Mouse (Mus musculus) adrenal gland, postnatal 4 days (tissue): Measurements from ENCODE around the gene Jade1. TPM values are rescaled to one million over a fixed set of nuclear protein-coding genes. Genes with fewer than 3 reads are reported as not detected.

Source experiments
- DNase-seq, 2 experiments: peaks; one replicate each; pipeline ENCODE4 v3.0.0; 2021 to 2022; ENCODE audit warnings: low spot score in 2 of 2, mixed read lengths in 2 of 2
- long read RNA-seq, 2 experiments: library from polyadenylated mRNA; stranded (forward); transcript quantifications; one replicate each; pipeline ENCODE4 v2.0.0; 2021
- total RNA-seq, 2 experiments: library from RNA; stranded (reverse); gene quantifications; 2 replicates each; pipeline ENCODE4 v1.2.3; 2021

Jade1 gene
- 10 to 100 TPM; 57.5 to 59.7 TPM for total RNA-seq
- long read RNA-seq, experiment 1, full-length matches to known transcripts: 2 of 10 reads
- long read RNA-seq, experiment 1, partial matches to known transcripts: 5 of 10 reads
- long read RNA-seq, experiment 1, other reads (novel, unspliced or antisense): 3 of 10 reads
- long read RNA-seq, experiment 2, full-length matches to known transcripts: 32 of 75 reads
- long read RNA-seq, experiment 2, partial matches to known transcripts: 19 of 75 reads
- long read RNA-seq, experiment 2, other reads (novel, unspliced or antisense): 24 of 75 reads

GRCm38 (mm10) chr3:41555491-41556381 is at the start of gene Jade1:
Gene Jade1 (plus strand): TSS chr3:41555731.
- DNase-seq: no peak

DNA sequence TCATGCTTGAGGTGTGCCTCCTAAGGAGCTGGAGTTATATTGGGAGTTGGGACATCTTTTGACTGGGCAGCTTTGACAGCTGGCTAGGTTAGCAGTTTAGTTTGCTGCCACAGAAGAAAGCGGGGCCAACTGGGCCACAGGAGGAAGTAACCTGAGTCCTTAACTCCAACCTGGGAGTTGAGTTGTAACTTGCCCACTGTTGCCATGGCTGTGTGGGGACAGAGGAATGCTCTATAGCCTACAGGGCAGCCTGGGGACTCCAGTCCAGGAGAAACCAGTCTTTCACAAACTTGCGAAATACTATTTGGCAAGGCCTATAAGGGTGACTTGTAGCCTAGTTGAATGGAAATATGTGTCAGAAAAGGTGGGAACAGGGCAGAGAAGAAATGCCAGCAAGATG is 46.1 kb upstream of the Jade1 start:
- DNase-seq: no peak

GRCm38 (mm10) chr3:41510191-41510590 is 45.3 kb upstream of the Jade1 start:
- DNase-seq: no peak

- no peak for DNase-seq
These were observed 44.8 kb upstream of the Jade1 start for GRCm38 (mm10) chr3:41510750-41511149.

DNA sequence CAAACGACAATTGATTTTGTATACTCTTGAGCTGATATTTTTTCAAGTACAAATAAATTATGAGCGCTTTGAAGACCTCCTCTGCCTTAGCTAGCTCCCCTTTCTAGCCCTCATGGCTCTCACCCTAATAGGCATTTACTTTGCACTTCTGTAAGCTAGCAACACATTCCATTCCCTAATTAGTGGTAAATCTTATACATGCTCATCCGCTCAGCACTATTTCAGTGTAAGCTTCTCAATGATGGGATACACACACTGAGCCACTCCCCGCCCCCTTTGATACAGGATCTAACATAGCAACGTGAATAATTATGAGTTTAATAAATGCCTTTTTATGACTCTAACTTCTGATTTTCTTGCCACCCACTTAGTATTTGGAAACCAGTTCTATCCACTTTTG is 41.5 kb upstream of the Jade1 start:
- no peak for DNase-seq

DNA sequence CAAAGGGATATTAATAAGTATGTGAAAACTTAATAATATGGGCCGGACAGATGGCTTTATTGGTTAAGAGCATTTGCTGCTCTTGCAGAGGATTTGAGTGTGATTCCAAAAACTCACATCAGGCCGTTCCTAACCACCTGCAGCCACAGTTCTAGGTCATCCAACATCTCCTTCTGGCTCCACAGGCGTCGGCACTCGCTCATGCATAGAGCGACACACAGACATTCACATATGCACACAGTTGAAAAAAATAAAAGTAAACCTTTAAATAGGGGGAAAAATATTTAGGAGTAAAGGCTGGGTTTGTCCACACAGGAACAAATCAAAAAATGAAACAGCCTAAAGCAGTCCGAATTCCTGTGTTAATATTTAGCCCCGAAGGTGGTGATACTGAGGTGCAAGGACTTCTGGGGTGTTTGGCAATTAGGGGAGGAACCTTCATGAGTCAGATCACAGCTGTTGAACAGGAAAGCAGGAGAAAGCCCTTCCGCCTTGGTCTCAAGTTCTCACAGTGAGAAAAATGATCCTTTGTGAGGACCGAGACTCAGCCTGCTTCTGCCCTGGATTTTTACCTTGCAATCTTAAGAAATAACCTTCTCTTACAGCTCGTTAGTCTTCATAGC is 40.7 kb upstream of the Jade1 start:
- DNase-seq: no peak

- no peak for DNase-seq
These were observed 38.5 kb upstream of the Jade1 start for GRCm38 (mm10) chr3:41516961-41517518.

DNA sequence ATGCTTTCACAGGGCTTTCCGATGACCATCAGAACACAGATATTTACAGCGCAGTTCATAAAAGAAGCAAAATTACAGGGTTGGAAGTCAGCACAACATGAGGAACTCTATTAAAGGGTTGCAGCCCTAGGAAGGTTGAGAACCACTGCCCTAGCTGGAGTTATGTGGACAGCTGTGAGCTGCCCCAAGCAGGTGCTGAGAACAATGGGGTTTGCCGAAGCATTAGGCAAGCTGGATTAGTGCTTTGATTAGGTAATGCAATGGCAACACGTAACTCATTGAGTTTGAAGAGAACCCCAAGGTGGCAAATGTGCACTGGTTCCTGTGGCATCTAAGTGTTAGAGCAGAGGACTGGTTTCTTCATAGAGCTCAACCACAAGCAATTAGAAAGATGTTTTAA is 34.6 kb upstream of the Jade1 start:
- DNase-seq: no peak

GRCm38 (mm10) chr3:41521733-41522132 is 33.8 kb upstream of the Jade1 start:
- no peak for DNase-seq

GRCm38 (mm10) chr3:41522226-41523005 is 33.1 kb upstream of the Jade1 start:
- no peak for DNase-seq

GRCm38 (mm10) chr3:41523006-41523375 is 32.5 kb upstream of the Jade1 start:
- no peak for DNase-seq

GRCm38 (mm10) chr3:41523460-41523859 is 32.1 kb upstream of the Jade1 start:
- DNase-seq: no peak

DNA sequence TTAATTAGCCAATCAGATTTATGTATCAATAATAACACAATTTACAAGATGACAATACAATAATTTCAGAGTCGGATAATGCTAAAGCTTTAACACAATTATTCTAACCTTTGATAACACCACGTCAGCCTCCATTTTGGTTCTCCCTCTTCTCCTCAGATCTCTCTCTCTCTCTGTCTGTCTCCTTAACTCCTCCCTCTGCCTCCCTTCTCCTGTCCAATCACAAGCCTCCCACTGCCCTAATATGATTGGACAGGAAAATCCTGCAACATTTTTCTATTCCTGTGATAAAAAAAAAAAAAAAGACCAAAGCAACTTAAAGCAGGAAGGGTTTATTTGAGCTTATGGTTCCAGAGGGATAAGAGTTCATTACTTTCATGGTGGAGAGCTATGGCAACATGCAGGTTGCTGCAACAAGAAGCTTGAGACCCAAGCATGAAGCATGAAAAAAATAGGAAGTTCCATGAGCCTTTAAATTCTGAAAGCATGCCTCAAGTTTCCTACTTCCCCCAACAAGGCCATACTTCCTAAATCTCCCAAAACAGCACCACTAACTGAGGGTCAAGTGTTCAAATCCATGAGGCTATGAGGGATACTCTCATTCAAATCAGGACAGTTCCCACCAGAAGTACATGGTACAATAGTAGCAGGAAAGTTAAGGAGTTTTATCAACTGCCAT is 27.1 kb upstream of the Jade1 start:
- DNase-seq: no peak

GRCm38 (mm10) chr3:41530156-41530555 is 25.4 kb upstream of the Jade1 start:
- no peak for DNase-seq

GRCm38 (mm10) chr3:41531541-41531940 is 24.0 kb upstream of the Jade1 start:
- no peak for DNase-seq

- no peak for DNase-seq
These were observed 23.4 kb upstream of the Jade1 start for GRCm38 (mm10) chr3:41532109-41532508.

DNA sequence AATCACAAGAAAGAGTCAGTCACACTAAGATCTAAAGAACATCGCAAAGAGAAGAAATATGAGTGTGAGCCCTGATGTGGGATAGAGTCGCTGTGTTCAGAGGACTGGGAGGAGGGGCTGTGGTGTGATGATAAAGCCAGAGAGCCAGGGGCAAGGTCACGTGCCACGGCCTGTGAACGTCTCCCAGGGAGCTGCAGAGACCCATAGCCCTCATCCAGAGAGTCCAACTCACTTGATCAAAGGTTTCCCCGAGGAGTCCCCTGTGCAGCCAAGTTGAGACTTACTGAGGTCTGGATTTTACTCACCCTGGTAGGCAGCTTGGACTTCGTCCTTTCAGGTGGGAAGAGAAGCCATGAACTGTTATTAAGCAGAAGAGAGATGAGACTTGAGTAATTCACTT is 21.9 kb upstream of the Jade1 start:
- DNase-seq: no peak

DNA sequence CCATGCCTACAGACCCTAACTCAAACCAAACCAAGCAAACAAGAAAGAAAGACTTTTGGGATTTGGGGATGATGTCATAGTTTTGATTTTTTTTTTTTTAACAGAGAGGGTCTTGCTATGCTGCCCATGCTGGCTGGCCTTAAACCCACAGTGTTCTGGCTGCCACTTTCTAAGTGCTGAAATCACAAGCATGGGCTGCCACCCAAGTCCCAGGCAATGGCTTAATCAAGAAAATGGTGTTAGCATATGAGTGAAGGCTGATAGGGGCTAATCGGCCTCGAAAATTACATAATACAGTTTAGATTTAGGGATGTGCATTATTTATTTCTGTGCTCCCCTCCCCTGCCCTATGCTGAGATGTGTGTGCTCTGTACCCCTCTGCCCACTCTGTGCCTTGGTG is 17.6 kb upstream of the Jade1 start:
- no peak for DNase-seq

DNA sequence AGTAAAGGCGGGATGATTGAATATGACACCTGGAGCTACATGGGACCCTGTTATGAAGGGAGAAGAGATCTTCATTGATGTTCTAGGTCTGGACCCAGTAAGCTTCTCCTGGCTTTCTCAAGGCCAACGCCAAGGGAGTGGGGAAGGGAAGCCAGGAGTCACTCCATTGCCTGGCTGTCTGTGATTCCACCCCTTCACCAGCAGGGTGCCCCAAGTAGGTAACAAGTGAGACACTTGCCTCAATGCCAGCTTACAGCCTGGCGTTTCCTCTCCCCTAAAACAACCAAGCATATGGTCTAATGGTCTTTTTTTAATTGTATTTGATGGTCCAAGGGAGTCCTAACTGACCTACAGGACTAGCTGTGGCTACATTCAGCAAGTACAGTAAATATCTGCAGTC is 14.2 kb upstream of the Jade1 start:
- DNase-seq: no peak

GRCm38 (mm10) chr3:41544451-41544850 is 11.1 kb upstream of the Jade1 start:
- peak in 1 of 2 experiments; percentile 22 for DNase-seq
